Mouse (Mus musculus) ES-E14 (cell line): ENCODE results near the gene Rnf207.

Source experiments
- CHD2 ChIP-seq: IDR thresholded peaks from 2 replicates; pipeline ENCODE4 v1.6.1; 2014; ENCODE audit warnings: mild to moderate bottlenecking, low read depth, low read length, inconsistent platforms
- HCFC1 ChIP-seq: IDR thresholded peaks from 2 replicates; pipeline ENCODE4 v1.6.1; 2012; ENCODE audit warnings: low read length, inconsistent platforms, borderline replicate concordance; ENCODE audit not compliant: insufficient read depth
- MAFK ChIP-seq: IDR thresholded peaks from 2 replicates; pipeline ENCODE4 v1.6.1; 2014; ENCODE audit warnings: mild to moderate bottlenecking, low read depth, low read length, inconsistent platforms; ENCODE audit not compliant: insufficient read depth
- ZNF384 ChIP-seq: IDR thresholded peaks from 2 replicates; pipeline ENCODE4 v1.6.1; 2012; ENCODE audit warnings: low read depth, low read length, inconsistent platforms

- TF ChIP-seq MAFK (no peak), ZNF384 (no peak), HCFC1 (no peak), CHD2 (no peak)
Observed at GRCm38 (mm10) chr4:152281601-152282000, 37.2 kb downstream of the Rnf207 start.
